Mouse (Mus musculus) bone marrow macrophage, adult 2 months (primary cell): Measurements from ENCODE around the gene Chtop. TPM values are rescaled to one million over a fixed set of nuclear protein-coding genes. Genes with fewer than 3 reads are reported as not detected.

Experiments used
- H3K27ac ChIP-seq: 2 replicates; pipeline ENCODE4 v1.5.1; 2012; ENCODE audit warnings: low read depth, low read length; ENCODE audit not compliant: insufficient read depth
- H3K4me1 ChIP-seq: 2 replicates; pipeline ENCODE4 v1.6.1; 2012; ENCODE audit warnings: low read length; ENCODE audit not compliant: control insufficient read depth, insufficient read depth
- H3K4me3 ChIP-seq: 2 replicates; pipeline ENCODE4 v1.5.1; 2012; ENCODE audit warnings: mild to moderate bottlenecking, low read length, moderate library complexity; ENCODE audit not compliant: insufficient read depth
- CTCF ChIP-seq: IDR thresholded peaks from 2 replicates; pipeline ENCODE4 v1.5.1; 2012; ENCODE audit warnings: low read depth, mild to moderate bottlenecking, low read length, moderate library complexity
- POLR2A ChIP-seq: IDR thresholded peaks from 2 replicates; pipeline ENCODE4 v1.6.1; 2012; ENCODE audit warnings: mild to moderate bottlenecking, low read depth, low read length, borderline replicate concordance
- polyA plus RNA-seq: library from polyadenylated mRNA; stranded (reverse); fragments of >200 nt; gene quantifications from 2 replicates; pipeline ENCODE4 v1.2.4, GENCODE M21; 2012; ENCODE audit not compliant: missing spikeins, insufficient read depth, insufficient read length

The Chtop gene
- polyA plus RNA-seq, 1 experiment: 56.9 TPM

GRCm38 (mm10) chr3:90451396-90452095 lies 57.8 kb downstream of the Chtop start:
- H3K27ac ChIP-seq: no peak overlapping the region

GRCm38 (mm10) chr3:90450874-90451273 lies 58.4 kb downstream of the Chtop start:
- peaks cover 5% of the 10 kb centered on the region for H3K4me1 ChIP-seq
- H3K4me3 ChIP-seq: no peak overlapping the region
- TF ChIP-seq CTCF (no peak), POLR2A (no peak)
- no peak overlapping the region for H3K27ac ChIP-seq

More at GRCm38 (mm10) chr3:90451396-90452095, 57.8 kb downstream of the Chtop start:
- Histone ChIP-seq H3K4me1 (peaks cover 5% of the 10 kb centered on the region; the same call in 1 of the 2 replicates), H3K4me3 (no peak overlapping the region)
- TF ChIP-seq CTCF (no peak), POLR2A (no peak)

Other genes with a start within 250 kb of the Chtop start
- gene Dennd4b, start 244.3 kb downstream of the Chtop start, polyA plus RNA-seq: 47.7 and 52.9 TPM in 2 replicates
- 45.6 and 48.2 TPM in 2 replicates for gene Gatad2b, start 216.3 kb downstream of the Chtop start, polyA plus RNA-seq
- 0.72 and 0.83 TPM in 2 replicates for gene Slc27a3, start 119.6 kb downstream of the Chtop start, polyA plus RNA-seq
- 18.9 and 20.4 TPM in 2 replicates for gene Ints3, start 75.9 kb downstream of the Chtop start, polyA plus RNA-seq
- 0.17 and 0.89 TPM in 2 replicates for gene Npr1, start 43.6 kb downstream of the Chtop start, polyA plus RNA-seq
- 29.3 and 29.8 TPM in 2 replicates for gene Ilf2, start 33.4 kb downstream of the Chtop start, polyA plus RNA-seq
- gene Snapin, start 18.5 kb downstream of the Chtop start, polyA plus RNA-seq: 96.6 and 101 TPM in 2 replicates
- 228 and 247 TPM in 2 replicates for gene S100a1, start 4.9 kb upstream of the Chtop start, polyA plus RNA-seq
- gene S100a13, start 4.9 kb upstream of the Chtop start, polyA plus RNA-seq: 120 and 139 TPM in 2 replicates
- gene S100a14, start 17.4 kb upstream of the Chtop start, polyA plus RNA-seq: 0.40 TPM in 1 of 2 replicates, not detected in the other
- gene S100a16, start 27.8 kb upstream of the Chtop start, polyA plus RNA-seq: 0.50 TPM in 1 of 2 replicates, not detected in the other
- gene S100a3, start 51.1 kb upstream of the Chtop start, polyA plus RNA-seq: not detected in 2 replicates
- not detected in 2 replicates for gene S100a2, start 80.7 kb upstream of the Chtop start, polyA plus RNA-seq
- gene Gm42674, start 92.4 kb upstream of the Chtop start, polyA plus RNA-seq: not detected in 2 replicates
- 2,861 and 3,059 TPM in 2 replicates for gene S100a4, start 94.3 kb upstream of the Chtop start, polyA plus RNA-seq
- not detected in 2 replicates for gene S100a5, start 99.0 kb upstream of the Chtop start, polyA plus RNA-seq
- 1,285 and 1,346 TPM in 2 replicates for gene S100a6, start 103.4 kb upstream of the Chtop start, polyA plus RNA-seq
- gene S100a7a, start 144.5 kb upstream of the Chtop start, polyA plus RNA-seq: 0.63 TPM in 1 of 2 replicates, not detected in the other
- gene S100a8, start 159.5 kb upstream of the Chtop start, polyA plus RNA-seq: 16.7 and 16.9 TPM in 2 replicates
- gene S100a9, start 186.2 kb upstream of the Chtop start, polyA plus RNA-seq: 23.9 and 24.5 TPM in 2 replicates
- gene Pglyrp4, start 217.4 kb upstream of the Chtop start, polyA plus RNA-seq: not detected in 2 replicates